Mouse (Mus musculus) liver, adult 2 months (tissue): Measurements from ENCODE around the gene Afdn.

Experiments used
- CTCF ChIP-seq: fragments of 200-500 bp; IDR thresholded peaks from 2 replicates; pipeline ENCODE4 v1.5.1; 2011; ENCODE audit warnings: low read depth, low read length, control low read depth
- POLR2A ChIP-seq: fragments of 200-500 bp; IDR thresholded peaks from 2 replicates; pipeline ENCODE4 v1.6.1; 2011; ENCODE audit warnings: low read length, control low read depth; ENCODE audit not compliant: insufficient read depth; ENCODE audit errors: extremely low read depth

DNA sequence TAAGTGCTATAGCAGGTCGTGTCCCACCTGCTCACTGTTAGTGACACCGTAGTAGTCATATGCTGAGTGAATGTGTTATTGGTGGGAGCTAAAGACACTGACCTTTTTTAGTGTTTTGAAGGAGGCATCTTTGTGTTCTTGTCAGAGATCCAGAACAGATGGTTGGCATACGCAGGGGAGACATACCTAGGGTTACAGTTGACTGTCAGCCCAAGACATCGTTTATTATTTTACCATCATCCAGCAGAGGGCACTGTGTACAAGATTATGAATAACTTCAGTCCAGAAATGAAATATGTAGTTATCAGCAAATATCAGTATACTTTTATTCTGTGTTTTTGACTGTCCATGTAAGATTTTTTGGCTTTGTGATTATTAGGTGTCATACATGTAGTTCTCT lies 75.5 kb downstream of the Afdn start:
- TF ChIP-seq POLR2A (no peak), CTCF (peak; percentile 27; the same call in 1 of the 2 replicates)
